Mouse (Mus musculus) myocyte (in vitro differentiated cells): ENCODE measurements around the gene Hnf4a.

ENCODE experiments used
- MAX ChIP-seq: IDR thresholded peaks from one replicate; pipeline ENCODE4 v1.6.1; 2011; ENCODE audit warnings: low read depth, mild to moderate bottlenecking, control low read depth
- POLR2AphosphoS2 ChIP-seq: IDR thresholded peaks from one replicate; pipeline ENCODE4 v1.6.1; 2011; ENCODE audit warnings: low read depth, control low read depth; ENCODE audit not compliant: insufficient read length

DNA sequence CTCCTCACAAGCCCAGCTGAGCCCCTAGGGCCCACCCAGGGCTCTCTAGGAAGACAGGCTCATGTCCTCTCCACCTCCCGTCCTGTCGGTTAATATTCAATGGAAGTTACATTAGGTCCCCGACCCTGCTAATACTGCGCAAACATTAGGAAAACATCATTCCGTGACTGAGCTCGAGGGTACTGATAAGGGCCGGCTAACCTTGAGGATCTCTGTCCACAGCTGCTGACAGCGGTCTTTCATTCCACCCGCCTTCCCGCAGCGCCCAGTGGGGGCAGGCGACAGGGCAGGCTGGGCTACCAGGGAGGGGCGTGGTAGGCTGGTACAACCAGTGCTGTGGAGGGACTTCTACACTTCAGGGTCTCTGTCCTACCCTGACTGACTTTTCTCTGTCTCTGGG is 48.8 kb downstream of the Hnf4a start:
- no peak for TF ChIP-seq MAX
- no peak for TF ChIP-seq POLR2AphosphoS2
